Mouse (Mus musculus) embryo, embryonic 11 days (tissue): Measurements from ENCODE around the gene Chm.
"Not testable (repeated sequence)": the region's sequence is repeated elsewhere in the genome, so short reads cannot be mapped to it uniquely, and the experiment has no call there.

Experiments used
- DNase-seq: peaks from one replicate; pipeline ENCODE4 v3.0.0-alpha.2; 2015

Chm gene

GRCm38 (mm10) chrX:113185230-113185985 is at the start of gene Chm:
Gene Chm, minus strand, starts transcription at chrX:113185517.
- DNase-seq: peak; percentile 83

- DNase-seq: no peak
These were observed 8.6 kb upstream of the Chm start for GRCm38 (mm10) chrX:113193901-113194300.

GRCm38 (mm10) chrX:113184569-113185229 is 618 bp downstream of the Chm start:
- no peak for DNase-seq

GRCm38 (mm10) chrX:113180856-113181255 is 4.5 kb downstream of the Chm start:
- not testable (repeated sequence) for DNase-seq

- DNase-seq: no peak
These were observed 12.6 kb downstream of the Chm start for GRCm38 (mm10) chrX:113172766-113173165.

GRCm38 (mm10) chrX:113172271-113172670 is 13.0 kb downstream of the Chm start:
- no peak for DNase-seq

GRCm38 (mm10) chrX:113160268-113160860 is 25.0 kb downstream of the Chm start:
- peak; percentile 2 for DNase-seq

- DNase-seq: no peak
These were observed 101.1 kb downstream of the Chm start for GRCm38 (mm10) chrX:113084171-113084570.

GRCm38 (mm10) chrX:113076053-113076452 is 109.3 kb downstream of the Chm start:
- DNase-seq: no peak

- no peak for DNase-seq
These were observed 110.5 kb downstream of the Chm start for GRCm38 (mm10) chrX:113074823-113075222.

- DNase-seq: no peak
These were observed 181.7 kb downstream of the Chm start for GRCm38 (mm10) chrX:113003621-113004020.

GRCm38 (mm10) chrX:113002192-113002591 is 183.1 kb downstream of the Chm start:
- DNase-seq: no peak
